Mouse (Mus musculus): ENCODE data around the gene Sort1. TPM values are rescaled to one million over a fixed set of nuclear protein-coding genes. Genes with fewer than 3 reads are reported as not detected.
A peak's percentile ranks its signal among the peaks of the same experiment; 100 is the strongest.

Sort1 gene
- total RNA-seq, 2 experiments from 2014 or later = 360 to 361 TPM

DNA sequence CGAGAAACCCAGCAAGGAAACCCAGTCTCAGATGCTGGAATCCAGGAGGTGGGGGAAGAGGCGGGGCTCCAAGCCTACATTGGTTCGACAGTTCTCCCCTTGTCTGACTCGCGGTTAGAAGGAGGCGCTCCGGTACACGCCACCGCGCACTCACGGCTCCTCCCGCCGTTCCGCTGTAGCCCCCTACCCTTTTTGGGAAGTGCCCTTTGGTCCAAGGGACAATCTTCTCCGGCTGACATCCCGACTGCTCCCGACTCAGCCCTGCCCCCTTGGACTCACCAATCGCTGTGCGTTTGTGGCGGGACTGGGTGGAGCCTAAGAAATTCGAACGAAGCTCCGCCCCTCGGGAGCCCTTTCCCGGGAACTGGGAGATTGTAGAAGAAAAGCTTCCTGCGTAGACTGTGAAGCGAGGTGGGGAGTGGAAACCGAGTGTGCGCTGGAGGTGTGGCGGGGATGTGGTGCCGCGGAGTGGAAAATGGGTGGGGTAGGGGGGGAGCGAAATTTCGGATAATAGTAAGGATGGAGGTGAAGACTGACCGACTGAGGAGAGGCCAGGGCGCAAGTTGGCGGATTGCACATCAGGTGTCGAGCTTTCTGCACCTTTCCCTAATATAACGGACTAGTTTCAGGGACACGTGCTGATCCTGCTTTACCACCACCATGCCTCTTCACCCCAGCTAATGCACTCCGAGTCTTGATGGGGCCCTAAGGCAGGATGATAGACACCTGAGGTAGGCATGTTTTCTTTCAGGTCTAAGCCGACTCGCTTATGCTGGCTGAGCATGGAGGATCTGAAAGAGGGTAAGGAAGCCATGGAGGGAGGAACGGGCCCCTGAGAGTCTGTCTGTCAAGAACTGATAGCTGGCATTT lies 99.8 kb downstream of the Sort1 start, which contains the start of gene Psrc1:
Gene Psrc1 (plus strand): TSS at position 355 of the 870 bp plus-strand sequence.
- H3K27ac ChIP-seq = peak within 1 kb of the TSS; percentile 89
- peak; percentile 79 to 89 for DNase-seq (ENCODE audit: low spot score in 2 of 2)
- peak within 1 kb of the TSS; percentile 64 for H3K4me3 ChIP-seq
- no peak for TF ChIP-seq CTCF (conservative IDR thresholded peaks at IDR 0.05)

DNA sequence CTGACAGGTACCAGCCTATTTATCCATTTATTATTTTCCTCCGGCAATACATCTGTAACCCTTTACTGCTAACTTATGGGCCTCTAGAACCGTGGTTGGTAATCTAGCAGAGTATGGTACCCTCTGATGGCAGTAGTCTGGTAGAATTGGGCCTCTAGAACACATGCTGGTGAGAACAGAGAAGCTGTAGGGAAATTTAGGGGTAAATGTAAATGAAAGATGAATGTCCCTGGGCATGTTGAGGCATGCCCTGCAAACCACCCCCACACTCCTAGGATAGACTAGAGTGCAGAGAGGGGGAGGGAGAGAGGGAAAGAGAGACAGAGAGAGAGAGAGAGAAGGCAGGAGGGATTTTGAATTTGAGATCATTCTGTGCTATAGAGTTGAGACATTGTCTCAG lies 100.5 kb downstream of the Sort1 start:
- Histone ChIP-seq H3K4me3 (peak overlapping the region; percentile 64; the same call in 1 of the 2 replicates), H3K27ac (peak overlapping the region; percentile 89)
- no peak for DNase-seq (ENCODE audit: low spot score in 2 of 2)
- TF ChIP-seq CTCF (conservative IDR thresholded peaks at IDR 0.05) = no peak

DNA sequence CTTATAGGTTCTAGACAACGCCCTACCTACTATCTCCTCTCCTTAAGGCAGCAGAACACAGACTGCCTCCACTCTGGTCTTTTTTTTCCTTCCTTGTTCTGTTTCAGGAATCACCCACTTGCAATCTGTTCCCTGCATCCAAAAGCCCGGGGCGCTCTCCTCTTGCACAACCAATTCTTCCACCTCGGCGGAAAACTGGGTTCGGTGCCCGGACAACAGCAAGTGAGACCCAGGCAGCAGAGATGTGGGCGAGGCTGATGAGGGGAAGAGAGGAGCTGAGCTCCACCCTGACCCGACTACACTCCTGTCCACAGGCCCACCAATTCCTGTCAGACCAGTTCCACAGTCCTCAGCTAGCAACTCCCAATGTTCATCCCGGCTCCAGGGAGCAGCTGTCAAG lies 102.3 kb downstream of the Sort1 start:
- peak; percentile 68 to 81 for DNase-seq (ENCODE audit: low spot score in 2 of 2)
- H3K4me3 ChIP-seq = no peak overlapping the region
- peak overlapping the region; percentile 89 for H3K27ac ChIP-seq
- no peak for TF ChIP-seq CTCF (conservative IDR thresholded peaks at IDR 0.05)

DNA sequence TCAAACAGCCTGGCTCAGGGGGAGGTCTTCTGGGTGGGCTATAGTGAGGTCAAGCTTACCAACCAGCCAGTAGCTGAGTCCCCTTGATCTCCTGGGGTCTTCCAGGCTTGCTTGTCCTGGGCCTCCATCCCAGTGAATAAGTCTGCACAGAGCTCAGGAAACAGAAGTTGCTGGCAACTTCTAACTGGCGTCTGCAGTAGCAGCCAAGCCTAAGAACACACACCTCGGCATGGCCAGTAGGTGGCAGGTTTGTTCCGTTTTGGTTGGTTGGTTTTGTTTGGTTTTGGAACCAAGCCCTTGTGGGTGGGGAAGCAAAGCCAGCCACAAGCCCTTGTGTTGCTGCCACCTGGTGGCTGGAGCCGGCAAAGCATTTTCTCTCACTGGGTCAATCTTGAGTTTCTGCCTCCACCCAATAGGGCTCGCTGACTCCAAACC lies 105.2 kb downstream of the Sort1 start:
- no peak overlapping the region for H3K4me3 ChIP-seq
- peak; percentile 98 for TF ChIP-seq CTCF (conservative IDR thresholded peaks at IDR 0.05)
- H3K27ac ChIP-seq = peak overlapping the region; percentile 77
- DNase-seq (ENCODE audit: low spot score in 2 of 2) = peak; percentile 96 to 98

DNA sequence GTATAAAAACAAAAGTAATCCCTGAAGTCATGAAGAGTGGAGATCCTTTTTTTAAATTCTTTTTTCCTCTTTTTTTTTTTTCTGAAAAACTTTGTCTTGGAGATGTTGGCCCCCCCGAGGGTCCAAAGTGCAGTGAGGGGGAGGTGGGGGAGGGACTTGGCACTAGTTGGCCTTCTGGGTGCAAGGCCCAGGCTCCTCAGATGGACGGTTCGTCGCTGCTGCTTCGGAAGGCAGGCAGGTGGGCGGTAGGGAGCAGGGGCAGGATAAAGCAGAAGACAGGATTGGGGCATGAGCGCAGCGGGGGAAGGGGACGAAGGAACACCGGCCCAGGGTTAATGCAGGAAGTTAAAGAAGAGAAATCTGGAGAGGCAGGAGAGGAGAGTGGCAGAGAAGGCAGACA lies 108.4 kb downstream of the Sort1 start:
- no peak for TF ChIP-seq CTCF (conservative IDR thresholded peaks at IDR 0.05)
- H3K4me3 ChIP-seq = no peak overlapping the region
- no peak overlapping the region for H3K27ac ChIP-seq
- DNase-seq (ENCODE audit: low spot score in 2 of 2) = no peak

DNA sequence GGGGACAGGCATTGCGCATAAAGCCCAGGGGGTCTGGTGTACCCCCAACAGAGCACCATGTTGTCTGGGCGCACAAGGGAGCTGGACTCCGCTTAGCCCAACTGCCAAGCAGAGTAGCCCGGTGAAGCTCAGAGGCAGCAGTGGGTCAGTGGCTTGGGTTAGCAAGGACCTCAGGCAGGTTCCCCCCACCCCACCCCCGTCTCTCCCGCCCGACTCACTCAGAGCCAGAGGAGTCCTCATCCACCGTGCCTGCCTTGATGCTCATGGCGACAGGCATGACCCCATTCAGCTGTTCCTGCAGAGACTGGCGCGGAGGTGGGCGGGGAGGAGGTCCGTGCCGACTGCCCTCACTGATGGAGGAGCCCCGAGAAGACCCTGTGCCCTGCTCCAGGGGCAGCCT lies 108.9 kb downstream of the Sort1 start:
- no peak for DNase-seq (ENCODE audit: low spot score in 2 of 2)
- H3K27ac ChIP-seq = peak overlapping the region; percentile 10; the same call in 1 of the 2 replicates
- no peak for TF ChIP-seq CTCF (conservative IDR thresholded peaks at IDR 0.05)
- H3K4me3 ChIP-seq = no peak overlapping the region

DNA sequence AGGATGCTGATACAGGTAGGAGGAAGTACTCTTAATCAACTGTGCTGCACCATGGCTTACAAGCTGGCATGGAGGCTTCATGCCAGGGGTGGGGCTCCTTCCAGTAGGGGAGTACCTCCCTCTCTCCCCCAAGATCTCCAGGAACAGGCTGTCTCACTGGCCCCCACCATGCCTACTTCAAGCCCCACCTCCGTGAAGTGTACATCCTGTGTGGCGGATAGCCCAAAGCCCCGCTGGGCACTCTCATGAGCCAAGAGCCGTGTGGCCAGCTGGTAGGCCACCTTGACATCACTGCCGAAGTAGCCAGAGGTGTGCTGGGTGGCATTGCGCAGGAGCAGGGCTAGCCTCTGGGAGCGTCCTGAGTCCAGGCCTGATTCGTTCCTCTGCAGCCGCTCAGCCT lies 114.4 kb downstream of the Sort1 start:
- DNase-seq (ENCODE audit: low spot score in 2 of 2) = no peak
- H3K27ac ChIP-seq = no peak overlapping the region
- no peak for TF ChIP-seq CTCF (conservative IDR thresholded peaks at IDR 0.05)
- no peak overlapping the region for H3K4me3 ChIP-seq

DNA sequence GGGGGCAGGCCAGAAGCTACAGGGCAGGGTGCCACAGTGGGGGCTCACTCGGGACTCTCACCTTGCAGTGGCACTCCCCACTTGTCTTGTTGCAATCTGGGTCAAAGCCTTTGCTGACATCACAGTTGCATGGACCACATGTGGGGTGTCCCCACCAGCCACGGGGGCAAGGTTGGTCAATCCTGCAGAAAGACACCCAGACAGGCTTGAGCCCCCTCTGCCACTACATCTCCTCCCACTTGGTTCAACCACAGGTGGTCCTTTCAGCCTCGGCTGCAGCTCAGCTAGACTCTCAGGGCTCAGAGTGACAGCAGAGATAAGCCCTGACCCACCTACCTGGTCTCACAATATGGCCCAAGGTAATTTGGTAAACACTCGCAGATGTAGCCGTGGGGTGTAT lies 116.6 kb downstream of the Sort1 start:
- no peak for TF ChIP-seq CTCF (conservative IDR thresholded peaks at IDR 0.05)
- no peak for DNase-seq (ENCODE audit: low spot score in 2 of 2)
- no peak overlapping the region for H3K4me3 ChIP-seq

DNA sequence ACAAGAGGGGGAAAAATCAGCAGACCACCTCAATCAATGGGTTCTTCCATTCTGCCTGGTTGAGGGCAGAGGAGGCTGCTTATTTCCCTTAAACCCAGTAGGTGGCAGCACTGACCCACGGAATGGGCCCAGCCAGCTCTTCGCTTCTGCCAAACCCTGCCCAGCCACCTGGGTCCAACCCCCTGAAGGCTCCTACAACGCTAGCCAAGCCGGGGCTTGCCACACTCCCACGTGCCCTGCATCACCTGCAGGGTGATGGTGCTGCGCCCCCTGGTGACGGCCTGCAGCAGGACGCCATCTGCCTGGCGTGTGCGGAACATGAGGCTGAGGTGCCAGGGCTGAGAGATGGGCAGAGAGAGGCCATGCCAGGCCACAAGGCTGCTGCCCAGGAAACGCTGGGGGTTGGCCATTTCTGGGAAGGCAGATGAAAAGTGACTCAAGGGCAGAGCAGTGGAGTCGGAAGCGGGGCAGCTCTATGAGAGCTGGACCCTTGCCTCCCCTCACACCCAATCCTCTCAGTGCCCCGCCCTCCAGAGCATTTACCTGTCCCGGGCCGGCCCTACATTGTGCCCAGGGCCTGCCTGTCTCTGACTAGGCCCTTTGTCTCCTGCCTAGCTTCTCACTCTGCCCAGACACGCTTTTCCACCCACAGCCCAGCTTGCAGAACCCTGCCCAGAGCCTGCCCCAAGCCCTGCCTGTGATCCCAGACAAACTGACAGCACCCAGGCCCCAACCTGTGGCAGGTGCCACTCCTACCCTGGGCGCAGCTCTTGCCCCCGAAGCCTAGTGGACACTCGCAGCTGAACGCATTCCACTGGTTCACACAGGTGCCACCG lies 118.0 kb downstream of the Sort1 start:
- H3K27ac ChIP-seq = peak overlapping the region; percentile 64

More for the DNA sequence above, 116.6 kb downstream of the Sort1 start:
- no peak overlapping the region for H3K27ac ChIP-seq

DNA sequence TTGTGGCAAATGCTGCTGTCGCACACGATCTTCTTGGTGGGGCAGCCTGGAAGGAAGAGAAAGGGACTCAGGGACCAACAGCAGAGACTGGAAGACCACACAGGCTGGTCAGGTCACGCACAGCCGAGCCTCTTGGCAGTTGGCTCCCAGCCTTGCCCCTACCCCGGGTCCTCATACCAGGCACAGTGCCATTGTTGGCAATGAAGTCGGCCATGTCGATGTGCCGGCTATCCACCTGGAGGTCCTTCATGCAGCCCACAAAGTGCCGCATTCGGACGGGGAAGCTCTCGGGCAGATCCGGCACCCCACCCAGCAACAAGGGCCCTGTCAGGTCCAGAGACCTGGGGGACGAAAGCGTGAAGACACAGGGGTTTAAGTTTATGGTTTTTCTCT lies 118.6 kb downstream of the Sort1 start:
- Histone ChIP-seq H3K4me3 (no peak overlapping the region), H3K27ac (no peak overlapping the region)
- no peak for DNase-seq (ENCODE audit: low spot score in 2 of 2)
- TF ChIP-seq CTCF (conservative IDR thresholded peaks at IDR 0.05) = no peak

More for the DNA sequence above, 118.0 kb downstream of the Sort1 start:
- no peak overlapping the region for H3K4me3 ChIP-seq
- peak; percentile 93 for TF ChIP-seq CTCF (conservative IDR thresholded peaks at IDR 0.05)
- peak; percentile 87 for DNase-seq (ENCODE audit: low spot score in 2 of 2)

DNA sequence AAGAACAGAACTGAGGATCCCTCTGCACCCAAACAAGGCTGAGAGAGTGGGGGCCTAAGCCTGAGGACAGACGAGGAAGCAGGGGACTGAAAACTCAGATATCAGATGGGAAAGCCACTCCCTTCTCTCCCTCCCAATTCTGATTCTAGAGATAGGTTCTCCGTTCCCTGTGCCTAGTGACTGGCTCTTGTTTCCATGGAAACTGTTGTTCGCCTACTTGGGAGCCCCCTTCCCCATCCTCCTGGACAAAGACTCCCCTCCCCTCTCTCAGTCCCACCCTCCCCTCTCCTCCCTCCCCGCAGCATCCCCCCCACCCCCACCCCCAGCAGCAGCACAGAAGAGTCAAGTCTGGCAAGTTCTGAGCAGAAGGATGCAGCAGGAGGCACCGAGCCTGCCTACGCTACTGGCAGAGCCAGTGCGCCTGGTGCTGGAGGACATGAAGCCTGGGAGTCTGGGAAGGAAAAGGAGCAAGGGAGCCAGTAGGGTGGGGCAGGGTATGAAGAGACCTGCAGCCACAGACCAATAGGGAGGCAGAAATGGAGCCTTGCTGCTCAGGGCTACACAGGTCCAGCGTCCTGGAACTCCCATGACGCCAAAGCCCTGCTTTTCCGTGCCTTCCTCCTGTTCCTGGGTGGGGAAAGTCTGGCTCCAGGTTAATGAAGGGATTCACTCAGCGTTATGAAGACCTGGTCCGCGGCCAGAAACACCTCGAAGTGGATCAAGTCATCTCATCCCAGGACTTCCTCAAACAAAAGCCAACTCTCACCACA lies 121.8 kb downstream of the Sort1 start:
- no peak for TF ChIP-seq CTCF (conservative IDR thresholded peaks at IDR 0.05)
- peak; percentile 67 to 82 for DNase-seq (ENCODE audit: low spot score in 2 of 2)
- Histone ChIP-seq H3K4me3 (no peak overlapping the region; the same call in 1 of the 2 replicates), H3K27ac (peak overlapping the region; percentile 88)

DNA sequence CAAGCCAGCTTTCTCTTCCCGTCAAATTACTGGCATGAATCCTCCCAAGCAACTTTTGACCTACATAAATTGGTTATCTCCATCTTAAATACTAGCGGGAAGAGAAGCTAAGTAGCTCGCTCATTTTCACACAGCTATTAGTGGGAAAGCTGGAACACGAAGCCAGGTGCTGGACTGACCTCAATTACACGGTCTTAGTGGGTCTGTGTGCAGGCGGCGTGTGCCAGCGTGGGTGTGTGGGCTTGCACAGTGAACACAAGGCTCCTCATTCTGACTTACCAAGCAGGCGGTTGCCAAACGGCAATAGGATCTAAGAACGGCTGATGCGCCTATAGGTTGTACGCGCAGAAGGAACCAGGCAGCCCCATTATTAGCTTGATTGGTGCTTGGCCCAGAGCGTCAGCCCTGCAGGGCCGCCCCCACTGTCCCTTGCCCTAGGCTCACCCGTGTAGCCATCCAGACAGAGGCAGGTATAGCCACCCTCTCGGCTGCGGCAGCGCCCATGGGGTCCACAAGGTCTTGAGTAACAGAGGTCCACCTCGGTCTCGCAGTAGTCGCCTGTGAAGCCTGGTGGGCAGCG lies 122.5 kb downstream of the Sort1 start:
- no peak for TF ChIP-seq CTCF (conservative IDR thresholded peaks at IDR 0.05)
- Histone ChIP-seq H3K4me3 (no peak overlapping the region), H3K27ac (peak overlapping the region; percentile 88)
- DNase-seq (ENCODE audit: low spot score in 2 of 2) = no peak
